Mouse (Mus musculus): Measurements from ENCODE around the gene Vamp9. TPM values are rescaled to one million over a fixed set of nuclear protein-coding genes. Genes with fewer than 3 reads are reported as not detected.
A peak's percentile ranks its signal among the peaks of the same experiment; 100 is the strongest.

Vamp9 gene
- polyA plus RNA-seq, 1 experiment from 2014 or later: 0.56 TPM

DNA sequence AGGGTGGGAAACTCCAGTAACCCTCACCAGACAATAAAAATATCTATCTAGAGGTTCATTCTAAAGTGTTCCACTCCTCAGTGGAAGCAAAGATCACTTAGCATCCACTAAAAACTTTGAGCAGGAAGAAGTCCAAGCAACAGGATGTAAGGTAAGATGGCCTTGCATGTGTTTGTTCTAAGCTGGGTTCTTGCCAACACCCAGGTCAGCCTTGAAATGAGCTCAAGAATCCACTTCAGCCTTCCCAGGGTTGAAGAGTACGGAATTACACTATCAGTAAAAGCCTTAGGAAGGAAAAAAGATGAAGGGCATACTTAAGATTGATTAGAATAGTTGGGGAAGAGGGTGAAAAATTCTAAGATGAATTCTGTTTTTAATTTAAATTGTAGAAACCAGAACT, 52.6 kb downstream of the Vamp9 start:
- Histone ChIP-seq H3K27me3 (no peaks in the 10 kb centered on the region), H3K9ac (no peak overlapping the region), H3K4me2 (no peak overlapping the region), H3K9me3 (no peaks in the 10 kb centered on the region), H3K27ac (no peak overlapping the region), H3K4me3 (replicated peaks) (no peak overlapping the region), H3K36me3 (replicated peaks) (peaks cover 50% of the 10 kb centered on the region), H3K4me1 (peaks cover 12% of the 10 kb centered on the region)
- WGBS: 97% methylated on average over 1 of the region's 1 CpGs
- no peak for ATAC-seq (ENCODE audit: low FRiP score)

DNA sequence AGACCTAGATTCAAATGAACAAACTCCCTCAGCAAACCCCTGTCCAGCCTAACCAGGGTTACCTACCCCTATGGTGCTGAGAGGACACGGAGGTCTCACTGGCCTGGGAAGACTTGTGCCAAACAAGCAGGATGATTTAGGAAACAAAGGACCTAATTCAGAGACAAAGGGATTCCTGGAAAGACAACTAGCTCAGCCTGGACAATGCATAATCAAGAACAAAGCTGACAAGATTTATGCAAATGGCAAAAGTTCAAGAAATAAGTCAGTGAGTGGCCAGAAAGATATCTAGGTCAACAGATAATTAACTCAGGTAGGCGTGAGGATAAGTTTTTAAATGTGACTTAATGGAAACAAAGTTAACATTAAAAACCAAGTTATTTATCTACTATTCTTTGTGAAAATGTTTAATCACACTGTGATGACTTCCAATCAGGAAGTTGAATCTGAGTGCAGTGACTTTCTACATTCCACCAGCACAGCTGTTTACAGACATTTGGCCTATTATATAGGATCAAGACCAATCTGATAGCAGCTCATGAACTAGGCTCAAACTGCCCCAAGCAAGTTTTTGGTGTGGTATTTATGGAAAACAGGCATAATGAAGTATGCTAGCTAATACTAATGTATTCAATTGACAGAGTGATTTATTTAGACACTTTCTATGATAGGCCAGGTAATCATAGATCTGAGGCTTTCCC, 53.3 kb downstream of the Vamp9 start:
- 77% methylated on average over 2 of the region's 2 CpGs for WGBS
- H3K9ac ChIP-seq: no peak overlapping the region
- H3K4me3 ChIP-seq (replicated peaks): no peak overlapping the region
- ATAC-seq (ENCODE audit: low FRiP score): no peak
- H3K36me3 ChIP-seq (replicated peaks): peaks cover 58% of the 10 kb centered on the region
- H3K27ac ChIP-seq: no peak overlapping the region
- H3K4me1 ChIP-seq: peaks cover 5% of the 10 kb centered on the region
- no peaks in the 10 kb centered on the region for H3K27me3 ChIP-seq
- no peaks in the 10 kb centered on the region for H3K9me3 ChIP-seq
- H3K4me2 ChIP-seq: no peak overlapping the region

DNA sequence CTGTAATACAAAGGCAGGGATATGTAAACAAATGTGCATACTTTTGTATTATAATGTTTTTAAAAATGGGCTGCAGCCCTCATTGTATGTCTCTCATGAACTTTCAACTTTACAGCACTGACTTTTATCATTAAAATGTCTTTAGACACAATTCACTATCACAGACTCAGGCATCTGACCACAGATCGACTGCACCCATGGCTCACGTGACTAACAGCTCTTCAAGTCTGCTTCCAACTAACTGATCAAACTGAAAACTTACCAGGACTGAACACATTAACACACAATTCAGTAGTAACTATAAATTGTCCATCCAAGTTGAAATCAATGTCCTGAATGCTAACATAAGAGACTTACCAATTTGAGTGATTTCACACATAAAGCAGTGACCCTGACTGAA, 53.9 kb downstream of the Vamp9 start:
- Histone ChIP-seq H3K4me3 (replicated peaks) (no peak overlapping the region), H3K4me2 (no peak overlapping the region), H3K27me3 (no peaks in the 10 kb centered on the region), H3K4me1 (no peaks in the 10 kb centered on the region), H3K9ac (no peak overlapping the region), H3K27ac (no peak overlapping the region), H3K36me3 (replicated peaks) (peaks cover 61% of the 10 kb centered on the region), H3K9me3 (no peaks in the 10 kb centered on the region)
- no peak for ATAC-seq (ENCODE audit: low FRiP score)
- WGBS: 85% methylated on average over 2 of the region's 2 CpGs

DNA sequence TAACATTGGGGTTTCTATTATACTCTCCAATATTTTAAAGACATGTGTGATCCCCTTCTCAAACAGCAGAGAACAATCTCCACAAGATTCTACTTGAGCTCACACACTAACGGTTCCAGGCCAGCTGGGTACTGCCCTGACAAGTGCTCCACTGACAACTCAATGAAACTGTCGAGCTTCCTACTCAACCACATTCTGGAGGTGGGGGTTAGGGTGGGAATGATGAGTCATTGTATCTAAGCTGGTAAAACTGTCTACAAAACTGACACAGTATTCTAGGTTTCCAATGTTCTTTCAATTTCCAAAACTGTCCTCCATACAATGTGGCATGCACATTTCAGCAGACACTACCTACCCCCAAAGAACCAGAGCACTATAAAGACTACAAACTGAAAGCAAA, 67.9 kb downstream of the Vamp9 start:
- Histone ChIP-seq H3K27ac (no peak overlapping the region), H3K9me3 (no peaks in the 10 kb centered on the region), H3K4me1 (peaks cover 33% of the 10 kb centered on the region), H3K27me3 (no peaks in the 10 kb centered on the region), H3K4me3 (replicated peaks) (no peak overlapping the region), H3K9ac (no peak overlapping the region), H3K36me3 (replicated peaks) (peaks cover 24% of the 10 kb centered on the region), H3K4me2 (peak overlapping the region; percentile 84)
- WGBS: 34% methylated on average over 2 of the region's 2 CpGs
- ATAC-seq (ENCODE audit: low FRiP score): no peak

DNA sequence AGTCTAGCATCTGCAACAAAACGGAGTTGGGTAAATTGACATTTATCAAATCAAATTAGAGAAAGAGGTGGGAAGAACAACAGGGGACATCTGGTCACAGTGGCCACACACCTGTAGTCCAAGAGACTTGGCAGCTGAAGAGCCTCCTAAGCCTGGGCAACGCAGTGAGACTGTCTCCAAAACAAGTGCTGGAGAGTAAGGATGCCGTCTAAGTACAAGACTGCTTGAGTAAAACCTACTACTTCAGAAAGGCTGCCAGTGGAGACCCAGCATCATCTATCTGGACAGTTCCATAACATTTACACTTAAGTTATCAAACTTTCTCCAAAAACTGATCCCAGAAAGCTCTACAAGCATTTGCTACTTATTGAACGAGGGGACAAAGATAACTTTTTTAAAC, 69.0 kb downstream of the Vamp9 start:
- Histone ChIP-seq H3K27me3 (no peaks in the 10 kb centered on the region), H3K4me2 (peak overlapping the region; percentile 84), H3K4me3 (replicated peaks) (peak overlapping the region; percentile 19), H3K9me3 (no peaks in the 10 kb centered on the region), H3K27ac (no peak overlapping the region), H3K36me3 (replicated peaks) (peaks cover 18% of the 10 kb centered on the region), H3K4me1 (peaks cover 40% of the 10 kb centered on the region), H3K9ac (no peak overlapping the region)
- WGBS: 73% methylated on average over 4 of the region's 4 CpGs
- ATAC-seq (ENCODE audit: low FRiP score): no peak

DNA sequence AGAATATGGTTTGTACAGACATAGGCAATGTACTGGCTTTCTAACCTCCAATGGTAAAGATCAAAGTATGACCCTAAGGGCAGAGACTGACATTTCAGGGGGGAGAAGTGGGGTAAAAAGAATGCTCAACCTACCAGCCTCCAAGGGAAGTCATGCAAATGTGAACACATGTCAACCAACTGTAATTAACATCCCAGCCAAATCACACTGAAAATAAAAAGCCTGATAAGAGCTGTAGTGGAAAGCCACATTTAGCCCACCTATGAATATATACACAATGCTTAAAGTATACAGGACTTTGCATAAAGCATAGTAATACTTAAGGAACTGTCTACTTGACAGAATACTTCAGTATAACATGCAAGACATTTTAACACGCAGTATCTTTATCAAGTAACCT, 69.7 kb downstream of the Vamp9 start:
- Histone ChIP-seq H3K4me2 (peak overlapping the region; percentile 84), H3K36me3 (replicated peaks) (peaks cover 12% of the 10 kb centered on the region), H3K4me1 (peaks cover 45% of the 10 kb centered on the region), H3K27ac (no peak overlapping the region), H3K9ac (no peak overlapping the region), H3K4me3 (replicated peaks) (peak overlapping the region; percentile 96), H3K9me3 (no peaks in the 10 kb centered on the region), H3K27me3 (no peaks in the 10 kb centered on the region)
- 83% methylated on average over 1 of the region's 1 CpGs for WGBS
- no peak for ATAC-seq (ENCODE audit: low FRiP score)

DNA sequence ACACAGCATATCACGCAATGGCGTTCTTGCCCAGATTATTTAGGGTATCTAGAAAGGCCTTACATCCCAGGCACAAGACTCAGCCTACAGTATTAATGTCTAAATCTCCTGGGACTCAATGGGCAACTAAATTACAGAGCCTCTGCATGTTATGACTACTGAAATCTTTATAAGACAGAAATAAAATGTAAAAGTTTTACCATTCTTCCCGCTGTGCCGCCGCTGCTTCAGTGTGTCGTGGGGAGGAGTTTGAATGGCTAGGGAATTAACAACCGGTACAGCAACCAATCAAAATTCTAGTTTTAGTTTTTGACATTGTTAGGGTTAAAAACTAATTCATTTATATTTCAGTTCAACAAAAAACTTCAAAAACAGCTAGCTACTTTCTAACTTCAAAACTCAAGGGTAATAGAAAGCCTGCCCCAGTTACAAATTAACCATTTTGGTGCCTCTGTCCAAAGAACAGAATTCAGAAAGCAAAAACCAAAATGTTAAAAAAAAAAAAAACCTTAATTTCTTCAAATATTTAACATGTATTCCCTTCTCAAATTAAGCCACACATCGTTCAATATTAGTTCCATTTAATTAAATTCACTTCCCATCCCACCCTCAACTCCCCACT, 70.4 kb downstream of the Vamp9 start:
- 14% methylated on average over 8 of the region's 8 CpGs for WGBS
- H3K4me3 ChIP-seq (replicated peaks): peak overlapping the region; percentile 96
- peak overlapping the region; percentile 84 for H3K4me2 ChIP-seq
- H3K27me3 ChIP-seq: no peaks in the 10 kb centered on the region
- no peak for ATAC-seq (ENCODE audit: low FRiP score)
- no peaks in the 10 kb centered on the region for H3K9me3 ChIP-seq
- peaks cover 45% of the 10 kb centered on the region for H3K4me1 ChIP-seq
- peaks cover 10% of the 10 kb centered on the region for H3K36me3 ChIP-seq (replicated peaks)
- no peak overlapping the region for H3K27ac ChIP-seq
- H3K9ac ChIP-seq: peak overlapping the region; percentile 98

DNA sequence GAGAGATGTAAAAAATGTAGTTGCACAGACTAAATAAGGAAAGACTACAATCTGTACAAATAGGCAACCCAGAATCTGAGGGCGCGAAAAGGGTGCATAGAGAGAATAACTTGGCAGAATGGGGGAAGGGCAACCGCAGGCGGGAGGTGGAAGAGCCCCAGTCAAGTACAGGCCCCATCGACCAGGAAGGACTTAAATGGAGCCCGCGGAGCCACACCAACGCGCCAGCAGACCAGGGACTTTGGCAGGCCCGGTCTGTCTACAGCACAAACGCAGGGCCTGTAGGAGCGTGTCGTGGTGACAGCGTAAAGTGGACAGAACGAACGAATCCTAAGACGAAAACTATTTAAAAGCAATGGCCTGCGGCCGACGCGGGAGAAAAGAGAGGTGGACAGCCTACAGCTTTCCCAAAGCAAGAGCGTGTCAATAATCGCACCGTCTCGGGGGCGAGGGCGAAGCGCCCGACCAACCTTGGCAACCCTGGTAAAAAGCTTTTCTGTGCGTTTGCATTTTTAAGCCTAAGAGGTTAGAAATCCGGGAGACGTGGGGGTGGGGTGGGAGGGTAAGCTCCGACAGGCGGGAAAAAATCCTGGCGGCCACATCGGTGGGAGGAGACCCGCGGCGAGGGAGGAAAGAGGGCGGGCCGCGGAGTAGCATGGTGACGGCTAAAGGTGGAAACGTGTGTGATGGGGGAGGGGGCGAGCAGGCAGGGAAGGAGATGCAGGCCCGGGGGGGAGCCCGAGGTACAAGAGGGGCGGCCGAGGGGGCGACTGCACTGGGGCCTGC, 71.7 kb downstream of the Vamp9 start:
- Histone ChIP-seq H3K9me3 (no peaks in the 10 kb centered on the region), H3K4me1 (peaks cover 45% of the 10 kb centered on the region), H3K4me3 (replicated peaks) (peak overlapping the region; percentile 96), H3K4me2 (peak overlapping the region; percentile 84), H3K27ac (peak overlapping the region; percentile 99), H3K36me3 (replicated peaks) (peaks cover 10% of the 10 kb centered on the region), H3K9ac (peak overlapping the region; percentile 98), H3K27me3 (no peaks in the 10 kb centered on the region)
- WGBS: under 1% methylated on average over 50 of the region's 50 CpGs
- ATAC-seq (ENCODE audit: low FRiP score): peak; percentile 60

DNA sequence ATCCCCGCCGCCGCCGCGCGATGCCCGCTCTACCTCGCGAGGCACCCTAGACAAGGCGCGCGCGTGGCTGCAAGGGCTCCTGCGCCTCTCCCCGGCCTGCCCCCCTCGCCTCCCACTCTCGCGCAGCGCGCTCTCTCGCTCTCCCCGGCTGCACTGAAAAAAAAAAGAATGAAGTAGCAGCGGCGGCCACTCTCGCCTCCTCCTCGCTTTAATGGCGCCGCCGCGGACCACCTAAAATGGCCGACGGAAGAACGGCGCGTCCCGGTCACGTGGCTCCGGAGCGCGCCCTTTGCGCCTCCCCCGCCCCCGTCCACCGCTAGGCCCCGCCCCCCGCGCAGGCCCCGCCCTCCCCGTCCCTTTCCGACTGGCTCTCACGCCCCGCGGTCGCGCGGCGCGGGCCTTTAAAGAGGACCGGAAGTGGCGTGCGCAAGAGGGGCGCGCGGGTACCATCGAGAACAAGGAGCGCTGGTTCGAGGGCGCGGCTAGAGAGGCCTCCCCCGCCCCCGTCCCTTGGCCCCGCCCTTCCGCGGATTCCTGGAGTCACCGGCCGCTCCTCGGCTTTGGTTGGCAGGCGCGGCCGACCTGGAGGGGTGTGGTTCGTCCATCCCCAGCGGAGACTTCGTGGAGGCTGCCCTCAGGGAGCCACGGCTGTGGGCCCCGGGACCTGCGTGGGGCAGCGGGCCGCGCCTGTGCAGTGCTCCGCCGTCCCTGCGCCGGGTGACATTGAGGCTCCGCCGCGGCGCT, 72.8 kb downstream of the Vamp9 start, which contains the start of the genes Hnrnpd and 4930524J08Rik:
Gene Hnrnpd, minus strand, starts transcription at position 240 of the 744 bp plus-strand sequence.
Gene 4930524J08Rik, plus strand, starts transcription at position 363 of the 744 bp plus-strand sequence.
- Histone ChIP-seq H3K4me1 (peaks cover 34% of the 10 kb centered on the region), H3K27me3 (no peaks in the 10 kb centered on the region), H3K9ac (peak within 1 kb of the TSS; percentile 98), H3K36me3 (replicated peaks) (peaks cover 5% of the 10 kb centered on the region), H3K4me2 (peak within 1 kb of the TSS; percentile 84), H3K9me3 (no peaks in the 10 kb centered on the region), H3K27ac (peak within 1 kb of the TSS; percentile 99), H3K4me3 (replicated peaks) (peak within 1 kb of the TSS; percentile 96)
- WGBS: under 1% methylated on average over 73 of the region's 97 CpGs
- peak; percentile 98 for ATAC-seq (ENCODE audit: low FRiP score)

DNA sequence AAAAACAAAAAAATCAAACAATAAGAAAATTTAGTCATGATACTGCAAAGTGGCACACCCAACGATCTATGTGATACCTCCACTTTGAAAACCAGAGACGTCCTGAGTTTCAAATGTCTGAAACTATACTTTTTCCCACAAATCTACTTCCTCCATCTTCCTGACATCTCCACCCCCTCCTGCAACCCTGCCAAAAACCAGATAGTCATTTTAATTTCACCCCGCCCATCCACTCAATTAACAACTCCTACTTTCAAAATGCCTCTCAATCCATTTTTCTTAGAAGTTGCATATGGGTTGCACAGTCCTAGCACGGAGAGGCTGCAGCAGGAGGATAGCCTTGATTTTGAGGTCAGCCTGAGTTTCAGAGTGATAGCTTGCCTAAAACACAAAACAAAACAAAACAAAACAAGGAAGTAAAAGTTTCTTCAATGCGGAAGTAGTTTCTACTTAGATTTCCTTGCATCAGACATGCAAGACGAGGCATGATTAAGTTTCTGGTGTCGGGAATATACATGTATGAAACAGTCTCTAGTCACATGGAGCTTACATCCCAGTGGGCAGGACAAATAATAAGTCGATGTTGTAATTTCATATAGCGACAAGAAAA, 77.5 kb downstream of the Vamp9 start:
- Histone ChIP-seq H3K9ac (no peak overlapping the region), H3K27me3 (no peaks in the 10 kb centered on the region), H3K9me3 (no peaks in the 10 kb centered on the region), H3K27ac (no peak overlapping the region), H3K4me3 (replicated peaks) (no peak overlapping the region), H3K4me1 (peaks cover 12% of the 10 kb centered on the region), H3K4me2 (no peak overlapping the region), H3K36me3 (replicated peaks) (no peaks in the 10 kb centered on the region)
- WGBS: 93% methylated on average over 9 of the region's 9 CpGs
- no peak for ATAC-seq (ENCODE audit: low FRiP score)

DNA sequence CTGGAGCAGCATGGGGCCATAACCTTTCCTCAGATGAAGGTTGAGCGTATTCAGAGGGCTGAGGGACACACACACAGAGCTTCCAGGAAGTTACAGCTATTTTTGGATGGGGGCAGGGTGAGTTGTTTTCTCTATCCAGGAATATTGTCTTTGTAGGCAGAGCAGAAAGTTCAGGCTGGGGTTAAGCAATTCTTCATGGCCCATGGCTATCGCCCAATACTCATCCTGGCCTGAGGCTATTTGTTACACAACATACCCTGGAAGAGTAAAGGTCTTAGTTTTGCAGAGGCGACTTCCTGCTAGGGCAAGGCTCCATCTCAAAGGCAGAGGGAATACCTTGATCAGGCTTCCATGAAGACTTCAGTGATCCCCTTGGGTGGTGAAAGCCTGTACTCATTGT, 88.1 kb downstream of the Vamp9 start:
- H3K4me3 ChIP-seq (replicated peaks): no peak overlapping the region
- no peaks in the 10 kb centered on the region for H3K4me1 ChIP-seq
- H3K9ac ChIP-seq: no peak overlapping the region
- WGBS: 84% methylated on average over 3 of the region's 3 CpGs
- no peak overlapping the region for H3K4me2 ChIP-seq
- no peaks in the 10 kb centered on the region for H3K9me3 ChIP-seq
- no peaks in the 10 kb centered on the region for H3K27me3 ChIP-seq
- ATAC-seq (ENCODE audit: low FRiP score): no peak
- H3K27ac ChIP-seq: no peak overlapping the region
- H3K36me3 ChIP-seq (replicated peaks): no peaks in the 10 kb centered on the region

Data from forebrain, embryonic 12.5 days (tissue).